Mouse (Mus musculus): Measurements from ENCODE around the gene Nlgn1. TPM values are rescaled to one million over a fixed set of nuclear protein-coding genes. Genes with fewer than 3 reads are reported as not detected.
A peak's percentile ranks its signal among the peaks of the same experiment; 100 is the strongest.

Gene Nlgn1
- polyA plus RNA-seq, 1 experiment from 2014 or later: 27.5 TPM

- no peak overlapping the region for H3K27ac ChIP-seq
- H3K9ac ChIP-seq: no peak overlapping the region
- no peaks in the 10 kb centered on the region for H3K36me3 ChIP-seq (replicated peaks; ENCODE audit: control insufficient read depth, insufficient read depth)
- H3K4me1 ChIP-seq (replicated peaks; ENCODE audit: control insufficient read depth, insufficient read depth, low read length): no peaks in the 10 kb centered on the region
- WGBS: 83% methylated on average over 8 of the region's 8 CpGs
- no peak overlapping the region for H3K4me3 ChIP-seq (replicated peaks; ENCODE audit: low read length)
- ATAC-seq (ENCODE audit: low FRiP score): no peak
- no peaks in the 10 kb centered on the region for H3K27me3 ChIP-seq (ENCODE audit: control insufficient read depth, insufficient read depth, low read length)
- DNase-seq (ENCODE audit: low spot score): no peak
- H3K4me2 ChIP-seq (replicated peaks): no peak overlapping the region
- H3K9me3 ChIP-seq (ENCODE audit: control insufficient read depth, low read length): no peaks in the 10 kb centered on the region
These were observed 165.5 kb downstream of the Nlgn1 start for GRCm38 (mm10) chr3:26166711-26167110.

DNA sequence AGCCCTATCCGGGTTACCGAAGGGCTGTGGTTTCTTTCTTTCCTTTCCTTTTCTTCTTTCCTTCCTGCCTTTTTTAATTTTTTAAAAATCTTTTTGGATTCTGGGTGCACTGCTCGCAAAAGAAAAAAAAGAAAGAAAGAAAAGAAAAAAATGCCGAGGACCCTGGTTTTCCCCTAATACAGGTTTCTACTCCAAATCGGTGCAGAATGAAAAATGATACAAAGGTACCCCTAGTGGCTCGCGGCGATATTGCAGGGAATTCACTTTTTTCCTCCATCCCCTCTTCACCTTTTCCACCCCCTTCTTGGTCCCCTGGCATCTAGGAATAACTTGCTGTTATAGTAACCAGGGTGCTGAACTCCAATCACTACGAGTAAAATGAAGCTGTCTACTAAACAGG lies 178.5 kb downstream of the Nlgn1 start:
- Histone ChIP-seq H3K9ac (peak overlapping the region; percentile 81), H3K27me3 (ENCODE audit: control insufficient read depth, insufficient read depth, low read length) (no peaks in the 10 kb centered on the region), H3K9me3 (ENCODE audit: control insufficient read depth, low read length) (no peaks in the 10 kb centered on the region), H3K4me1 (replicated peaks; ENCODE audit: control insufficient read depth, insufficient read depth, low read length) (peaks cover 28% of the 10 kb centered on the region), H3K4me3 (replicated peaks; ENCODE audit: low read length) (peak overlapping the region; percentile 64), H3K36me3 (replicated peaks; ENCODE audit: control insufficient read depth, insufficient read depth) (no peaks in the 10 kb centered on the region), H3K4me2 (replicated peaks) (peak overlapping the region; percentile 50), H3K27ac (peak overlapping the region; percentile 81)
- WGBS: 0% methylated on average over 9 of the region's 9 CpGs
- ATAC-seq (ENCODE audit: low FRiP score): peak; percentile 61; the same call in 1 of the 2 replicates
- peak; percentile 88 for DNase-seq (ENCODE audit: low spot score)

GRCm38 (mm10) chr3:26153036-26153741 lies 179.1 kb downstream of the Nlgn1 start:
- Histone ChIP-seq H3K4me1 (replicated peaks; ENCODE audit: control insufficient read depth, insufficient read depth, low read length) (peaks cover 28% of the 10 kb centered on the region), H3K27me3 (ENCODE audit: control insufficient read depth, insufficient read depth, low read length) (no peaks in the 10 kb centered on the region), H3K4me3 (replicated peaks; ENCODE audit: low read length) (peak overlapping the region; percentile 64), H3K27ac (peak overlapping the region; percentile 81), H3K9ac (peak overlapping the region; percentile 81), H3K9me3 (ENCODE audit: control insufficient read depth, low read length) (no peaks in the 10 kb centered on the region), H3K4me2 (replicated peaks) (peak overlapping the region; percentile 50), H3K36me3 (replicated peaks; ENCODE audit: control insufficient read depth, insufficient read depth) (no peaks in the 10 kb centered on the region)
- DNase-seq (ENCODE audit: low spot score): peak; percentile 66
- peak; percentile 73 for ATAC-seq (ENCODE audit: low FRiP score)
- WGBS: under 1% methylated on average over 31 of the region's 31 CpGs

- DNase-seq (ENCODE audit: low spot score): peak; percentile 52
- peak overlapping the region; percentile 64 for H3K4me3 ChIP-seq (replicated peaks; ENCODE audit: low read length)
- WGBS: under 1% methylated on average over 10 of the region's 10 CpGs
These were observed 179.7 kb downstream of the Nlgn1 start for GRCm38 (mm10) chr3:26152510-26153035.

DNA sequence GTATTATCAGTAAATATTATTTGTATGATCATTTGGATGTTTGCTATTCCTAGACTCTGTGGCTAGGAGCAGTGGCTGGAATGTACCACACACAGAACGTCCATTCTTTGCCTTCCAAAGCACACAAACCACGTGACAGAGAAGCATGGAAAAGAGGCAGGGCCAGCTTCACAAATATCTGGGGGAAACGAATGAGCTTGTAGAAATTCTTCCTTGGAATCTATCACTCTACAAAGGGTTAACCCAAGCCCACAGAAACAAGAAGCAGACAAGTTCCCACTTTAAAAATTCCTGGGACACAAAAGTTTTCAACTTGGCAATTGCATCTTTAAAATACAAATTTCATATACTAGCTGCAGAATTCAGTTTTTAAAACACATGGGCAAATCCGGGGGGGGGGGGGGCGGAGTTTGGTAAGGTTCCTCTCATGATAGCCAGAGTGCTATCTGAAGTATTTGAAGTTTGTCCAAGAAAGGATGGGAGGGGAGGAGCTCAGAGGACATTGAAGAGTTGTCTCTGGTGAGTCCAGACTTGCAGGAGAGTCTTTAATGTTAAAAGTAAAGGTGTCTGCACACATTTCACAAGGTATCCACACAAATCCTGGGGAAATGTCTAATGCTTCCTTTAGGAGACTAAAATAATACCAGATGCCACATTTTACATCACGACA lies 180.8 kb downstream of the Nlgn1 start:
- peak overlapping the region; percentile 50 for H3K4me2 ChIP-seq (replicated peaks)
- ATAC-seq (ENCODE audit: low FRiP score) (no peak), DNase-seq (ENCODE audit: low spot score) (no peak)
- 25% methylated on average over 6 of the region's 6 CpGs for WGBS
- H3K27me3 ChIP-seq (ENCODE audit: control insufficient read depth, insufficient read depth, low read length): no peaks in the 10 kb centered on the region
- peaks cover 28% of the 10 kb centered on the region for H3K4me1 ChIP-seq (replicated peaks; ENCODE audit: control insufficient read depth, insufficient read depth, low read length)
- no peak overlapping the region for H3K27ac ChIP-seq
- H3K9ac ChIP-seq: peak overlapping the region; percentile 81
- peak overlapping the region; percentile 64 for H3K4me3 ChIP-seq (replicated peaks; ENCODE audit: low read length)
- no peaks in the 10 kb centered on the region for H3K9me3 ChIP-seq (ENCODE audit: control insufficient read depth, low read length)
- H3K36me3 ChIP-seq (replicated peaks; ENCODE audit: control insufficient read depth, insufficient read depth): no peaks in the 10 kb centered on the region

More at GRCm38 (mm10) chr3:26152510-26153035, 179.7 kb downstream of the Nlgn1 start:
- Histone ChIP-seq H3K36me3 (replicated peaks; ENCODE audit: control insufficient read depth, insufficient read depth) (no peaks in the 10 kb centered on the region), H3K27me3 (ENCODE audit: control insufficient read depth, insufficient read depth, low read length) (no peaks in the 10 kb centered on the region), H3K9me3 (ENCODE audit: control insufficient read depth, low read length) (no peaks in the 10 kb centered on the region), H3K4me2 (replicated peaks) (peak overlapping the region; percentile 50), H3K4me1 (replicated peaks; ENCODE audit: control insufficient read depth, insufficient read depth, low read length) (peaks cover 28% of the 10 kb centered on the region), H3K27ac (peak overlapping the region; percentile 81), H3K9ac (peak overlapping the region; percentile 81)
- ATAC-seq (ENCODE audit: low FRiP score): peak; percentile 71

DNA sequence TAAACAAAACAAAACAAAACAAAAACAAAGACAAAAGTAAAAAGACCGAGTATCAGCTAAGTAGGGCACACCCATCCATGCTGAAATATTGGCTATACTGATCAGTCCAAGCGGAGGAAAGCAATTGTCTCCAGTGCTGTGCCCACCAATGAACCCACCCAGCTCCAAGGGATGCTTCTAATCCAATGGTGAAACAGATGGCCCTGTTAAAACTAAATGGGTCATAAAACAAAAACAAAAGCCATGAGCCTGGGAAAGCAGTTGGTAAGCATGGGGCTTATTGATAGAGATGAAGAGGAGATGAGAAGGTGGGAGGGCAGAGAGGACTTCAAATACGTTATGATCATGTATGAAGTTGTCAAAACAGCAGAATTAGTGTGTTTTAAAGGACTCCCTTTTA lies 186.1 kb downstream of the Nlgn1 start:
- Histone ChIP-seq H3K27me3 (ENCODE audit: control insufficient read depth, insufficient read depth, low read length) (no peaks in the 10 kb centered on the region), H3K4me1 (replicated peaks; ENCODE audit: control insufficient read depth, insufficient read depth, low read length) (peaks cover 19% of the 10 kb centered on the region), H3K36me3 (replicated peaks; ENCODE audit: control insufficient read depth, insufficient read depth) (no peaks in the 10 kb centered on the region), H3K4me2 (replicated peaks) (no peak overlapping the region), H3K9me3 (ENCODE audit: control insufficient read depth, low read length) (no peaks in the 10 kb centered on the region), H3K27ac (no peak overlapping the region), H3K9ac (no peak overlapping the region), H3K4me3 (replicated peaks; ENCODE audit: low read length) (no peak overlapping the region)
- DNase-seq (ENCODE audit: low spot score) (no peak), ATAC-seq (ENCODE audit: low FRiP score) (peak; percentile 69; the same call in 1 of the 2 replicates)
- WGBS: 37% methylated on average over 3 of the region's 3 CpGs

DNA sequence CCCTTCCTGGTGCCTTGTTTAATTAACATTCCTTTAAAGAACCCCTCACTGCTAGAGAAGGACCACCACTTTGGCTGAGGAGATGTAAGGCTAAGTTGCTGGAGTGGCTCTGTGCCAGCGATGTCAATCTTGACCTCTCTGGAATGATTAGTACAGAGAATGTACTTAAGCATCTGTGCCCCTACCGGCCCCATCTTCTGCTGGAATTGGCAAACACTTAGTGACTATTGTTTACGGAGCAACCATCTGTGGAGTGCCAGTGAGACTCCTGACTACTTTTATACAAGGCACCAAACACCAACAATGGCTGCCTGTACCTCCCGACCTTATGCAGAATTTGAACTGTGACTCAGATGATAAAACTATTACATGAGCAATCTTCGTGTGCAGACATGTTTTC lies 186.8 kb downstream of the Nlgn1 start:
- no peak for DNase-seq (ENCODE audit: low spot score)
- H3K4me2 ChIP-seq (replicated peaks): no peak overlapping the region
- 37% methylated on average over 5 of the region's 5 CpGs for WGBS

DNA sequence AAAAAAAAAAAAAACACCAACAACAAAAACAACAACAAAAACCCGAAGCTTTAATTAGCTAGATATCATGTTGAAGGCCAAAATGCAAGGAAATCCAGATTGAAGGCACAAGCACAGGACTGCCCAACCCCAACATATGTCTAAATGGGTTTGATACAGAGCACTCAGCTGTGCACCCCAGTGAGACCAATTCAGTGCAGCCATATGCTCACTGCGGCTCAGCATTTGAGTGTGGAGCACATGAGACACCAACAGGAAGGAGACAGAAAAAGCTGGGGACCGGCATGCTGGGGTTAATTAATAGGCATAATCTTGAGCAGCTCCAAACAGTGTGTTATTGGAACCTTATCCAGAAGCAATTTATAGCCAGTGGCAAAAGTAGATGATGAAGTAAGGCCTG lies 190.7 kb downstream of the Nlgn1 start:
- H3K4me1 ChIP-seq (replicated peaks; ENCODE audit: control insufficient read depth, insufficient read depth, low read length): no peaks in the 10 kb centered on the region
- no peaks in the 10 kb centered on the region for H3K36me3 ChIP-seq (replicated peaks; ENCODE audit: control insufficient read depth, insufficient read depth)
- WGBS: 70% methylated on average over 3 of the region's 3 CpGs
- H3K4me2 ChIP-seq (replicated peaks): no peak overlapping the region
- ATAC-seq (ENCODE audit: low FRiP score): peak; percentile 57; the same call in 1 of the 2 replicates
- no peak overlapping the region for H3K4me3 ChIP-seq (replicated peaks; ENCODE audit: low read length)
- no peak overlapping the region for H3K9ac ChIP-seq
- H3K27ac ChIP-seq: no peak overlapping the region
- H3K9me3 ChIP-seq (ENCODE audit: control insufficient read depth, low read length): no peaks in the 10 kb centered on the region
- H3K27me3 ChIP-seq (ENCODE audit: control insufficient read depth, insufficient read depth, low read length): no peaks in the 10 kb centered on the region
- no peak for DNase-seq (ENCODE audit: low spot score)

More for the DNA sequence above, 186.8 kb downstream of the Nlgn1 start:
- Histone ChIP-seq H3K9ac (no peak overlapping the region), H3K4me3 (replicated peaks; ENCODE audit: low read length) (no peak overlapping the region), H3K27me3 (ENCODE audit: control insufficient read depth, insufficient read depth, low read length) (no peaks in the 10 kb centered on the region), H3K4me1 (replicated peaks; ENCODE audit: control insufficient read depth, insufficient read depth, low read length) (peaks cover 12% of the 10 kb centered on the region), H3K36me3 (replicated peaks; ENCODE audit: control insufficient read depth, insufficient read depth) (no peaks in the 10 kb centered on the region), H3K9me3 (ENCODE audit: control insufficient read depth, low read length) (no peaks in the 10 kb centered on the region), H3K27ac (no peak overlapping the region)
- ATAC-seq (ENCODE audit: low FRiP score): no peak

All from hindbrain, embryonic 14.5 days (tissue).